Mouse (Mus musculus): Measurements from ENCODE around the gene Col4a1. TPM values are rescaled to one million over a fixed set of nuclear protein-coding genes. Genes with fewer than 3 reads are reported as not detected.

Col4a1 gene
- polyA plus RNA-seq, 1 experiment from 2014 or later, result 176 TPM

GRCm38 (mm10) chr8:11150268-11150667 lies 162.4 kb downstream of the Col4a1 start:
- H3K9ac ChIP-seq (replicated peaks), result no peak overlapping the region
- no peak overlapping the region for H3K27ac ChIP-seq (replicated peaks)
- H3K27me3 ChIP-seq, result no peaks in the 10 kb centered on the region
- H3K4me1 ChIP-seq, result no peaks in the 10 kb centered on the region
- no peaks in the 10 kb centered on the region for H3K9me3 ChIP-seq
- WGBS, result 85% methylated on average over 3 of the region's 3 CpGs
- no peak overlapping the region for H3K4me2 ChIP-seq (replicated peaks)
- H3K4me3 ChIP-seq, result no peak overlapping the region
- no peak for ATAC-seq (ENCODE audit: low FRiP score, low read depth)
- no peaks in the 10 kb centered on the region for H3K36me3 ChIP-seq

- 90% methylated on average over 9 of the region's 9 CpGs for WGBS
- H3K27ac ChIP-seq (replicated peaks), result no peak overlapping the region
- H3K9ac ChIP-seq (replicated peaks), result no peak overlapping the region
- H3K4me2 ChIP-seq (replicated peaks), result no peak overlapping the region
- H3K27me3 ChIP-seq, result no peaks in the 10 kb centered on the region
- no peak overlapping the region for H3K4me3 ChIP-seq
- H3K36me3 ChIP-seq, result no peaks in the 10 kb centered on the region
- no peaks in the 10 kb centered on the region for H3K4me1 ChIP-seq
- no peak for ATAC-seq (ENCODE audit: low FRiP score, low read depth)
- no peaks in the 10 kb centered on the region for H3K9me3 ChIP-seq
Observed at GRCm38 (mm10) chr8:11149201-11149810, 163.3 kb downstream of the Col4a1 start.

GRCm38 (mm10) chr8:11148797-11149196 lies 163.8 kb downstream of the Col4a1 start:
- no peak overlapping the region for H3K27ac ChIP-seq (replicated peaks)
- 94% methylated on average over 8 of the region's 8 CpGs for WGBS

More at GRCm38 (mm10) chr8:11148797-11149196, 163.8 kb downstream of the Col4a1 start:
- Histone ChIP-seq H3K36me3 (no peaks in the 10 kb centered on the region), H3K27me3 (no peaks in the 10 kb centered on the region), H3K4me3 (no peak overlapping the region), H3K4me2 (replicated peaks) (no peak overlapping the region), H3K9me3 (no peaks in the 10 kb centered on the region), H3K4me1 (no peaks in the 10 kb centered on the region), H3K9ac (replicated peaks) (no peak overlapping the region)
- ATAC-seq (ENCODE audit: low FRiP score, low read depth), result no peak

Other genes starting within 250 kb of the Col4a1 start
- 73.3 and 82.0 TPM in 2 replicates for gene Col4a2, start within 50 bp of the Col4a1 start, polyA plus RNA-seq (2016; fragmentation: Nextera tagmentation; extraction: Ambion mirVana)
- gene Rab20, start 165.9 kb upstream of the Col4a1 start, polyA plus RNA-seq (2016; fragmentation: Nextera tagmentation; extraction: Ambion mirVana), result 0.22 and 0.50 TPM in 2 replicates
- gene Naxd, start 184.7 kb upstream of the Col4a1 start, polyA plus RNA-seq (2016; fragmentation: Nextera tagmentation; extraction: Ambion mirVana), result 117 and 122 TPM in 2 replicates
- 17.6 and 20.9 TPM in 2 replicates for gene Cars2, start 238.0 kb upstream of the Col4a1 start, polyA plus RNA-seq (2016; fragmentation: Nextera tagmentation; extraction: Ambion mirVana)
- gene Ing1, start 242.7 kb upstream of the Col4a1 start, polyA plus RNA-seq (2016; fragmentation: Nextera tagmentation; extraction: Ambion mirVana), result 45.2 and 49.3 TPM in 2 replicates

Data from midbrain, embryonic 12.5 days (tissue).